Mouse (Mus musculus): ENCODE data around the gene Ppp1r16b. TPM values are rescaled to one million over a fixed set of nuclear protein-coding genes. Genes with fewer than 3 reads are reported as not detected.
A peak's percentile ranks its signal among the peaks of the same experiment; 100 is the strongest.

The Ppp1r16b gene
- total and polyA plus RNA-seq, 3 experiments = under 0.01 to 0.67 TPM; not detected in 1

DNA sequence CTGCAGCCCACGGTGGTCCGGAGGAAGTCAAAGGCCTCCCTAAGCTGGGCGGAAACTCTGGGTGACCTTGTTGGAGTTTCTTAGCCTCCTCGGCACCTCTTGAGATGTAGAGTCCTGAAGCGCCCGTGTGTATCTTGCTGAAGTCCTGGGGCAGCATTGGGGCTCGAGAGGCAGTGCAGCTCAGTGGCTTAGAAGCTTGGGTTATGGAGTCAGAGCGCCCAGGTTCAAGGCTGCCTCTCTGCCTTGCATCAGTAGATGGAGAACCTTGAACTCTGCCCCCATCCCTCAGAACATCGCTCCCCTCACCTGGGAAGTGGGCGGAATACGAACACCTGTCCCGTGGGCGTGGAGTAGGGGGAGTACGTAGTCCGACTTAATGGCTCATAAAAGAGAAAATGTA, 129.8 kb downstream of the Ppp1r16b start:
- TF ChIP-seq TCF12 (IDR thresholded peaks at IDR 0.05; ENCODE audit: low read depth, low read length) (0 out of 2 replicates have a peak, but pooled peaks have one; percentile 3), ZMIZ1 (IDR thresholded peaks at IDR 0.05; ENCODE audit: low read depth, low read length) (no peak)
- Histone ChIP-seq H3K79me2 (ENCODE audit: control insufficient read depth, insufficient read depth, low read length, poor library complexity) (peaks cover 6% of the 10 kb centered on the region; the same call in 1 of the 2 replicates), H3K9ac (ENCODE audit: control insufficient read depth, low read depth, low read length, poor library complexity, severe bottlenecking) (peak overlapping the region; percentile 87), H3K27me3 (ENCODE audit: control insufficient read depth in 1 of 2, insufficient read depth in 2 of 2, low read length in 2 of 2) (no peaks in the 10 kb centered on the region), H3K36me3 (ENCODE audit: control insufficient read depth in 1 of 2, insufficient read depth in 2 of 2, low read length in 2 of 2) (peaks cover 0 to 3% of the 10 kb centered on the region in 2 experiments; a peak in 2 of 4 replicates), H3K4me3 (ENCODE audit: control insufficient read depth in 1 of 2, insufficient read depth in 1 of 2, low read depth in 2 of 2, low read length in 2 of 2) (peak overlapping the region; percentile 70 to 98), H3K27ac (ENCODE audit: control insufficient read depth, low read depth, low read length) (peak overlapping the region; percentile 70), H3K4me1 (ENCODE audit: control insufficient read depth in 1 of 2, insufficient read depth in 2 of 2, low read length in 2 of 2) (no peaks in the 10 kb centered on the region), H3K9me3 (replicated peaks; ENCODE audit: insufficient read depth, low read length) (no peaks in the 10 kb centered on the region)
- no peak for DNase-seq (ENCODE audit: low read depth, low spot score)

DNA sequence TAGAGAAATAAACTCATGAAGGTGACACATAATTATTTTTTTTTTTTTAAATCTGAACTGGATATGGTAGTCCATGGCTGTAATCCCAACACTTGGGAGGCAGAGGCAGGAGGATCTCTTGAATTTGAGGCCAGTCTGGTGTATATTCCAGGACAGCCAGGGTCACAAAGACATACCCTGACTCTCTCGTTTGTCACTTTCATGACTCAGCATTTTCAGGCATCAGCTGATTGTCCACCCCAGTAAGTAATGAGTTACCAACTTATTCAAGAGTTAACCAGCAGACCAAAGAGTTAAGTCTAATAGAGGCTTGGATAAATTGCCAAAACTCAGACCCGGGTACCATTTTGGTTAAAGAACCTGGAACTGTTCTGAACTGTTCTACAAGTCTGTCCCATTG, 130.7 kb downstream of the Ppp1r16b start:
- Histone ChIP-seq H3K9ac (ENCODE audit: control insufficient read depth, low read depth, low read length, poor library complexity, severe bottlenecking) (no peak overlapping the region), H3K9me3 (replicated peaks; ENCODE audit: insufficient read depth, low read length) (no peaks in the 10 kb centered on the region), H3K4me1 (ENCODE audit: control insufficient read depth in 1 of 2, insufficient read depth in 2 of 2, low read length in 2 of 2) (no peaks in the 10 kb centered on the region), H3K27me3 (ENCODE audit: control insufficient read depth in 1 of 2, insufficient read depth in 2 of 2, low read length in 2 of 2) (no peaks in the 10 kb centered on the region), H3K79me2 (ENCODE audit: control insufficient read depth, insufficient read depth, low read length, poor library complexity) (peaks cover 6% of the 10 kb centered on the region), H3K27ac (ENCODE audit: control insufficient read depth, low read depth, low read length) (no peak overlapping the region), H3K4me3 (ENCODE audit: control insufficient read depth in 1 of 2, insufficient read depth in 1 of 2, low read depth in 2 of 2, low read length in 2 of 2) (no peak overlapping the region), H3K36me3 (ENCODE audit: control insufficient read depth in 1 of 2, insufficient read depth in 2 of 2, low read length in 2 of 2) (peaks cover 0 to 3% of the 10 kb centered on the region in 2 experiments; a peak in 2 of 4 replicates)
- no peak for TF ChIP-seq GABPA (IDR thresholded peaks at IDR 0.05; ENCODE audit: low read depth, low read length)
- no peak for TF ChIP-seq POLR2AphosphoS5 (IDR thresholded peaks at IDR 0.05; ENCODE audit: borderline replicate concordance, low read depth, low read length)
- no peak for TF ChIP-seq E2F4 (IDR thresholded peaks at IDR 0.05; ENCODE audit: borderline replicate concordance, low read depth, low read length)
- TF ChIP-seq KAT2A (conservative IDR thresholded peaks at IDR 0.05; ENCODE audit: low read depth, low read length) = no peak
- TF ChIP-seq ZKSCAN1 (IDR thresholded peaks at IDR 0.05; ENCODE audit: low read depth, low read length) = no peak
- TF ChIP-seq ZC3H11A (IDR thresholded peaks at IDR 0.05; ENCODE audit: low read depth, low read length) = no peak
- TF ChIP-seq BHLHE40 (IDR thresholded peaks at IDR 0.05; ENCODE audit: borderline replicate concordance, low read depth, low read length) = no peak
- no peak for TF ChIP-seq ELF1 (IDR thresholded peaks at IDR 0.05; ENCODE audit: low read depth, low read length)
- no peak for TF ChIP-seq MAFK (IDR thresholded peaks at IDR 0.05; ENCODE audit: borderline replicate concordance, low read depth, low read length)
- TF ChIP-seq NELFE (IDR thresholded peaks at IDR 0.05; ENCODE audit: low read depth, low read length) = no peak
- no peak for TF ChIP-seq GATA1 (IDR thresholded peaks at IDR 0.05; ENCODE audit: low read depth, low read length)
- no peak for TF ChIP-seq MEF2A (IDR thresholded peaks at IDR 0.05; ENCODE audit: extremely low read depth, insufficient replicate concordance, low read depth, low read length, poor library complexity, severe bottlenecking)
- no peak for TF ChIP-seq CTCF (IDR thresholded peaks at IDR 0.05 in 2 of 3, conservative IDR thresholded peaks at IDR 0.05 in 1 of 3; ENCODE audit: control insufficient read depth in 1 of 3, insufficient read depth in 1 of 3, low read depth in 2 of 3, low read length in 3 of 3, poor library complexity in 1 of 3, severe bottlenecking in 1 of 3)
- no peak for TF ChIP-seq NRF1 (IDR thresholded peaks at IDR 0.05; ENCODE audit: insufficient read depth, low read depth, low read length, poor library complexity, severe bottlenecking)
- no peak for TF ChIP-seq ZNF384 (IDR thresholded peaks at IDR 0.05; ENCODE audit: low read depth, low read length)
- TF ChIP-seq SIN3A (IDR thresholded peaks at IDR 0.05; ENCODE audit: low read length) = no peak
- TF ChIP-seq MAX (IDR thresholded peaks at IDR 0.05; ENCODE audit: low read length) = no peak
- no peak for TF ChIP-seq CHD1 (IDR thresholded peaks at IDR 0.05; ENCODE audit: low read depth, low read length)
- no peak for DNase-seq (ENCODE audit: low read depth, low spot score)
